Mouse (Mus musculus): ENCODE measurements around the gene Chn2.

GRCm38 (mm10) chr6:54333652-54334396, 294.5 kb downstream of the Chn2 start:
- TF ChIP-seq CTCF (IDR thresholded peaks at IDR 0.05; ENCODE audit: borderline replicate concordance, insufficient read depth, low read depth, low read length): no peak
- TF ChIP-seq POLR2A (IDR thresholded peaks at IDR 0.05; ENCODE audit: borderline replicate concordance, insufficient read depth, low read length): no peak

Data from cerebellum, adult 2 months (tissue).